Mouse (Mus musculus): ENCODE measurements around the gene Gm7903.
"Not testable (repeated sequence)": the region's sequence is repeated elsewhere in the genome, so short reads cannot be mapped to it uniquely, and the experiment has no call there.

Gm7903 gene

DNA sequence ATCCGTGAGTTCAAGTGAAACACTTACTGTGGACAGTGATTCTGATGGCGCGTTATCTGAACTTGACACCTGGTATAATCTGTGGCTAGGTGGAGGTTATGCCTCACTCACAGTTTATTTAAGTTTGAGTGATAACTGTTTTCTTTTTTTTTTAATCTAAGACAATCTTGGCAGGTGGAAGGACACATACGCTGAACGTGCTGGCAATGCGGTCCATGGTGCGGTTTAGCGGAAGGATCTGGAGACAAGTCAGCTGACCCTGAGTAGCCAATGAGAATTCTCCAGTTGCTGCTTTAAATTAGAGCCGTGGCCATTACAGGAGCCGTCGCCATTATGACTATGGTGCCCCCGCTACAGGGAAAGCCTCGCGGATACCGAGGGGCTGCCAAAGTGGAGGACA, at the start of gene Gm7903:
TSS of gene Gm7903 (plus strand) at position 301 of the 400 bp plus-strand sequence.
- not testable (repeated sequence) for DNase-seq (ENCODE audit: low spot score in 2 of 2)

DNA sequence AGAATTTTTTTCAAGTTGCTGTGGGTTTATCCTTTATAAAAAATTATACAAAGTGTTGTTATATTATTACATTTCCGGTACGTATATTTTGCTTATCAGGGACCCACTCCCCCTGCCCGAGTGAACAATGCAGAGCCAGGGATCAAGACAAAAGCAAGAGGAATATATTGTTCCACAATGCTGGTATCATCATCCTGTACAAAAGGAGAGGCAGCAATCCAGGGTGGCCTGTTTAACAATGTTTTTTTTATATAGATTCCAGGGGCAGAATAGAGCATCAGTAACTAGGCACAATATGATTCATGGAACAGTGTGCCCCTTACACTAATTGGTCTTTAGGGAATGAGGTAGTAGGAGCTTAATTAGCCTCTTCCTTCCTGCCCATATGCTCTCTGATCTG, 30.1 kb upstream of the Gm7903 start:
- not testable (repeated sequence) for DNase-seq (ENCODE audit: low spot score in 2 of 2)

DNA sequence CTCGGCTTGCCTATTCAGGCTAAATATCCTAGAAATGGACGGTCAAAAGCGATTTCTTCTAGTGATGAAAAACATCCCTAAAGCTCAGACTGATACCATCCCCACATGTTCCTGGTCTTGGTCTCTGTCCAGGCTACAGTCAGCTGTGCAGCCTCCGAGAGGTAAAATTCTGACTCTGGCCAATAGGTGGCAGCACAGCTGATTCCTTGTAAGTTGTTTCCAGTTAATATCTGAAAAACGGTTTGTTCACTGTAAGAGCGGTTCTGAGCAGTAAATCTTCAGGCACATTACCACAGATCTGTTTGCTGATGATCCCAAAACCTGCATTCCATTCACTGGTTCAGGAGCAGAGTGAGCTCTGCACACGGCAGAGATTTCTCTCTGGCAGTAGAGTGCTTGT, 12.4 kb upstream of the Gm7903 start:
- not testable (repeated sequence) for DNase-seq (ENCODE audit: low spot score in 2 of 2)

DNA sequence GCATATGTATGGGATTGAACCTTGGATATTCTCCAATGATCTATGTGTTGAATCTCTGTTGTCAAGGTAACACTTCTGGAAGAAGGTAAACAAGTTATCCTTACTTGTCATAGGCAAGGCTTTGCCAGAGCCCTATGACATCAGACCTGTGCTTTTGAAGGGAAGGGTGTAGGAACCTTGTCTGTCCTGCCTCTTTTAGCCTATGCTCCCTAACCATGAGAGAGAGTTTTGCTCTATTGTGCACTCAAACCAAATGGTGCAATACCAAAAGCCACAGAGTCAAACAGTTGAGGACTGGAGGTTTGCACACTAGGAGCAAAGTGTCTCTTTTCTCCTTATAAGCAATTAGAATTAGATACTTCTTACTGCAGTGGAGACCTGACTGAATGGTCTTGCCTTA, 11.8 kb upstream of the Gm7903 start:
- not testable (repeated sequence) for DNase-seq (ENCODE audit: low spot score in 2 of 2)

DNA sequence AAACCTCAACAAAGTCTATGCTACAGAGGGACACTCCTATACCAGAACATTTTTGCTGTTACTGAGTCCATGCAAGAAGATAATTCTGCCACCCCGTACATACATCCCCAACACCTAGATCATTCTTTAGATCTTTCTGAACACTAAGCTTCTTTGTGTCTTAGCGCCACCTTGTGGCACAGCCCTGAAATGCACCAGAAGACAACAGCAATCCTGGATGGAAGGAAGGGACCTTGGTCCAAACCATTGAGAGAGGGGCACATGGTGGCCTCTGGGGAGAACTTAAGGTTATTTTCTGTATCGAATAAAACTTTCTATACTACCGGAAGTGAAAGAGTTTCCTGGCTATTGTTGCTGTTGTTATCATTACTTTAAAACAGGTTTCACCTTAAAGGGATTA, 11.2 kb upstream of the Gm7903 start:
- not testable (repeated sequence) for DNase-seq (ENCODE audit: low spot score in 2 of 2)

DNA sequence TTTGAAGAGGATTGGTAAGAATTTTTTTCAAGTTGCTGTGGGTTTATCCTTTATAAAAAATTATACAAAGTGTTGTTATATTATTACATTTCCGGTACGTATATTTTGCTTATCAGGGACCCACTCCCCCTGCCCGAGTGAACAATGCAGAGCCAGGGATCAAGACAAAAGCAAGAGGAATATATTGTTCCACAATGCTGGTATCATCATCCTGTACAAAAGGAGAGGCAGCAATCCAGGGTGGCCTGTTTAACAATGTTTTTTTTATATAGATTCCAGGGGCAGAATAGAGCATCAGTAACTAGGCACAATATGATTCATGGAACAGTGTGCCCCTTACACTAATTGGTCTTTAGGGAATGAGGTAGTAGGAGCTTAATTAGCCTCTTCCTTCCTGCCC, 30.5 kb downstream of the Gm7903 start:
- not testable (repeated sequence) for DNase-seq (ENCODE audit: low spot score in 2 of 2)

DNA sequence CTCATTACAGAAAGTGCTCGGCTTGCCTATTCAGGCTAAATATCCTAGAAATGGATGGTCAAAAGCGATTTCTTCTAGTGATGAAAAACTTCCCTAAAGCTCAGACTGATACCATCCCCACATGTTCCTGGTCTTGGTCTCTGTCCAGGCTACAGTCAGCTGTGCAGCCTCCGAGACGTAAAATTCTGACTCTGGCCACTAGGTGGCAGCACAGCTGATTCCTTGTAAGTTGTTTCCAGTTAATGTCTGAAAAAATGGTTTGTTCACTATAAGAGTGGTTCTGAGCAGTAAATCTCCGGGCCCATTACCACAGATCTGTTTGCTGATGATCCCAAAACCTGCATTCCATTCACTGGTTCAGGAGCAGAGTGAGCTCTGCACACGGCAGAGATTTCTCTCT, 48.3 kb downstream of the Gm7903 start:
- DNase-seq (ENCODE audit: low spot score in 2 of 2), result not testable (repeated sequence)

DNA sequence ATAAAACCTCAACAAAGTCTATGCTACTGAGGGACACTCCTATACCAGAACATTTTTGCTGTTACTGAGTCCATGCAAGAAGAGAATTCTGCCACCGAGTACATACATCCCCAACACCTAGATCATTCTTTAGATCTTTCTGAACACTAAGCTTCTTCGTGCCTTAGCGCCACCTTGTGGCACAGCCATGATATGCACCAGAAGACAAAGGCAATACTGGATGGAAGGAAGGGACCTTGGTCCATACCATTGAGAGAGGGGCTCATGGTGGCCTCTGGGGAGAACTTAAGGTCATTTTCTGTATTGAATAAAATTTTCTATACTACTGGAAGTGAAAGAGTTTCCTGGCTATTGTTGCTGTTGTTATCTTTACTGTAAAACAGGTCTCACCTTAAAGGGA, 49.5 kb downstream of the Gm7903 start:
- DNase-seq (ENCODE audit: low spot score in 2 of 2), result not testable (repeated sequence)
